Comparison of ENCODE assay signal across 17 mouse cellular contexts in the genomic region with DNA sequence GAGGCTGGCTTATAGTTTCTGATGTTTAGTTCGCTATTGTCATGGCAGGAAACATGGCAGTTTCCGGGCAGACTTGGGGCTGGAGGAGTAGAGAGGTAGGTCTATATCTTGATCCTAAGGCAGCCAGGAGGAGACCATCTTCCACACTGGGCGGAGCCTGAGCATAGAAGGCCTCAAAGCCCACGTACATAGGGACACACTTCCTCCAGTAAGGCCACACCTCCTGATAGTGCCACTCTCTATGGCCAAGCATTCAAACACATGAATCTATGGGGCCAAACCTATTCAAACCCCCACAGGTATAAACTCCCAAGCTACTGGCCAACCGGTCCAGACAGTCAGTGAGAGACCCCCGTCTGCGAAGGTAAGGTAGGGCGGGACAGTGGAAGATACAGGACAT. TPM values are rescaled to one million over a fixed set of nuclear protein-coding genes. Genes with fewer than 3 reads are reported as not detected.
DNase-seq lines count a peak whose midpoint lies in the region; ATAC-seq and TF ChIP-seq lines count a peak whose summit lies in the region.
"Had no signal": no experiment of that assay in that cellular context is flagged by ENCODE, and none has a peak within 500 bp of the region (broad histone marks: within the 10 kb centered on the region; RNA-seq: fewer than 3 reads in every experiment).

No protein-coding gene starts in this region.

- no peaks in the 10 kb centered on the region for H3K9me3 ChIP-seq in intestine, embryonic 14.5 days (ENCODE audit: control insufficient read depth, low read length)
- no peaks in the 10 kb centered on the region for H3K9me3 ChIP-seq in intestine, postnatal 0 days (ENCODE audit: control insufficient read depth)
- no peaks in the 10 kb centered on the region for H3K9me3 ChIP-seq in MEL (replicated peaks; ENCODE audit: insufficient read depth, low read length)
- no peaks in the 10 kb centered on the region for H3K9me3 ChIP-seq in stomach, postnatal 0 days (ENCODE audit: control insufficient read depth, low read length)
- H3K9me3 ChIP-seq: forebrain, embryonic 13.5 days; heart, embryonic 13.5 days; megakaryocyte, embryonic 14.5 days had no signal

- no peak for DNase-seq in intestine, embryonic 14.5 days (ENCODE audit: low spot score)
- peak; percentile 2 to 10 for DNase-seq in lung, postnatal 4 days
- DNase-seq in lung, postnatal 25 days (ENCODE audit: low spot score) = no peak
- DNase-seq in MEL (ENCODE audit: low read depth, low spot score) = peak; percentile 69
- DNase-seq in MEL-GATA-1-ER (ENCODE audit: extremely low read depth, low read depth) = peak; percentile 15
- DNase-seq in stomach, postnatal 0 days (ENCODE audit: low spot score) = no peak
- DNase-seq: gastrocnemius, postnatal 25 days; kidney, adult 11 months; layer of hippocampus, postnatal 36 days; left cerebral cortex, postnatal 4 days; lung, adult 2 months; right cerebral cortex, postnatal 4 days had no signal

- H3K36me3 ChIP-seq in intestine, embryonic 14.5 days (ENCODE audit: control insufficient read depth, insufficient read depth, low read length) = no peaks in the 10 kb centered on the region
- no peaks in the 10 kb centered on the region for H3K36me3 ChIP-seq in intestine, postnatal 0 days (ENCODE audit: control insufficient read depth, insufficient read depth)
- H3K36me3 ChIP-seq in MEL (ENCODE audit: control insufficient read depth in 1 of 2, insufficient read depth in 2 of 2, low read length in 2 of 2) = peaks cover 0 to 8% of the 10 kb centered on the region in 2 experiments; a peak in 1 of 4 replicates
- no peaks in the 10 kb centered on the region for H3K36me3 ChIP-seq in stomach, postnatal 0 days (ENCODE audit: control insufficient read depth, insufficient read depth, low read length)
- H3K36me3 ChIP-seq: heart, embryonic 13.5 days had no signal

- TF ChIP-seq RAD21 in MEL (IDR thresholded peaks at IDR 0.05; ENCODE audit: low read depth, low read length) = no peak

- ATAC-seq in intestine, embryonic 14.5 days (replicated peaks; ENCODE audit: low FRiP score, low TSS enrichment, low read depth) = 0 out of 2 replicates have a peak, but pooled peaks have one; percentile 36
- no peak for ATAC-seq in intestine, postnatal 0 days
- ATAC-seq in stomach, postnatal 0 days (ENCODE audit: low FRiP score, low TSS enrichment) = no peak
- ATAC-seq: forebrain, embryonic 13.5 days had no signal

- no peak overlapping the region for H3K4me2 ChIP-seq in intestine, embryonic 14.5 days (ENCODE audit: low read length)
- no peak overlapping the region for H3K4me2 ChIP-seq in intestine, postnatal 0 days (replicated peaks; ENCODE audit: low read depth)
- no peak overlapping the region for H3K4me2 ChIP-seq in stomach, postnatal 0 days (replicated peaks; ENCODE audit: low read depth)
- H3K4me2 ChIP-seq: forebrain, embryonic 13.5 days; heart, embryonic 13.5 days; liver, embryonic 11.5 days had no signal

- TF ChIP-seq POLR2A in MEL (IDR thresholded peaks at IDR 0.05; ENCODE audit: control insufficient read depth in 1 of 2, insufficient read depth in 1 of 2, low read depth in 1 of 2, low read length in 2 of 2, poor library complexity in 1 of 2) = no peak

- no peak for TF ChIP-seq CTCF in intestine, postnatal 0 days (IDR thresholded peaks at IDR 0.05; ENCODE audit: low read depth)
- TF ChIP-seq CTCF in MEL (IDR thresholded peaks at IDR 0.05 in 2 of 3, conservative IDR thresholded peaks at IDR 0.05 in 1 of 3; ENCODE audit: control insufficient read depth in 1 of 3, insufficient read depth in 1 of 3, low read depth in 2 of 3, low read length in 3 of 3, poor library complexity in 1 of 3, severe bottlenecking in 1 of 3) = no peak
- TF ChIP-seq CTCF in stomach, postnatal 0 days (IDR thresholded peaks at IDR 0.05; ENCODE audit: low read depth) = no peak

- H3K79me2 ChIP-seq in MEL (ENCODE audit: control insufficient read depth, insufficient read depth, low read length, poor library complexity) = no peaks in the 10 kb centered on the region

- no peak overlapping the region for H3K9ac ChIP-seq in intestine, embryonic 14.5 days (ENCODE audit: low read length)
- no peak overlapping the region for H3K9ac ChIP-seq in intestine, postnatal 0 days (ENCODE audit: low read depth, low read length)
- H3K9ac ChIP-seq in MEL (ENCODE audit: control insufficient read depth, low read depth, low read length, poor library complexity, severe bottlenecking) = peak overlapping the region; percentile 29; the same call in 1 of the 2 replicates
- H3K9ac ChIP-seq in stomach, postnatal 0 days (ENCODE audit: low read length) = no peak overlapping the region
- H3K9ac ChIP-seq: forebrain, embryonic 13.5 days; heart, embryonic 13.5 days had no signal

- H3K27me3 ChIP-seq in intestine, embryonic 14.5 days (replicated peaks; ENCODE audit: control insufficient read depth, insufficient read depth, low read length) = no peaks in the 10 kb centered on the region
- peaks cover 4% of the 10 kb centered on the region; the same call in 1 of the 2 replicates for H3K27me3 ChIP-seq in intestine, postnatal 0 days (replicated peaks; ENCODE audit: control insufficient read depth, insufficient read depth, low read length)
- no peaks in the 10 kb centered on the region for H3K27me3 ChIP-seq in MEL (ENCODE audit: control insufficient read depth in 1 of 2, insufficient read depth in 2 of 2, low read length in 2 of 2)
- H3K27me3 ChIP-seq in stomach, postnatal 0 days (ENCODE audit: control insufficient read depth, insufficient read depth, low read length) = no peaks in the 10 kb centered on the region
- H3K27me3 ChIP-seq: forebrain, embryonic 13.5 days had no signal

- H3K4me3 ChIP-seq in intestine, embryonic 14.5 days (ENCODE audit: low read depth, low read length) = no peak overlapping the region
- H3K4me3 ChIP-seq in intestine, postnatal 0 days (ENCODE audit: low read depth, low read length) = no peak overlapping the region
- no peak overlapping the region for H3K4me3 ChIP-seq in MEL (ENCODE audit: control insufficient read depth in 1 of 2, insufficient read depth in 1 of 2, low read depth in 2 of 2, low read length in 2 of 2)
- H3K4me3 ChIP-seq in stomach, postnatal 0 days (ENCODE audit: low read depth, low read length) = no peak overlapping the region
- H3K4me3 ChIP-seq: forebrain, embryonic 13.5 days; heart, embryonic 13.5 days; megakaryocyte, embryonic 14.5 days had no signal

- no peak for TF ChIP-seq EP300 in MEL (IDR thresholded peaks at IDR 0.05; ENCODE audit: low read depth in 1 of 2, low read length in 2 of 2)
- no peak for TF ChIP-seq EP300 in stomach, postnatal 0 days (optimal IDR thresholded peaks at IDR 0.05)

- 86% methylated on average over 8 of the region's 8 CpGs for WGBS in intestine, embryonic 14.5 days
- WGBS in intestine, postnatal 0 days = 82% methylated on average over 8 of the region's 8 CpGs
- WGBS in stomach, postnatal 0 days = 84% methylated on average over 8 of the region's 8 CpGs

- no peaks in the 10 kb centered on the region for H3K4me1 ChIP-seq in intestine, embryonic 14.5 days (replicated peaks; ENCODE audit: control insufficient read depth, insufficient read depth, low read length)
- no peaks in the 10 kb centered on the region for H3K4me1 ChIP-seq in intestine, postnatal 0 days (replicated peaks; ENCODE audit: control insufficient read depth, insufficient read depth, low read length)
- H3K4me1 ChIP-seq in MEL (ENCODE audit: control insufficient read depth in 1 of 2, insufficient read depth in 2 of 2, low read length in 2 of 2) = peaks cover 4 to 9% of the 10 kb centered on the region in 2 experiments
- H3K4me1 ChIP-seq in stomach, postnatal 0 days (replicated peaks; ENCODE audit: control insufficient read depth, insufficient read depth) = no peaks in the 10 kb centered on the region
- H3K4me1 ChIP-seq: forebrain, embryonic 13.5 days; heart, embryonic 13.5 days; megakaryocyte, embryonic 14.5 days had no signal

- no peak overlapping the region for H3K27ac ChIP-seq in intestine, embryonic 14.5 days (ENCODE audit: low read depth)
- no peak overlapping the region for H3K27ac ChIP-seq in intestine, postnatal 0 days (ENCODE audit: low read depth, low read length)
- peak overlapping the region; percentile 15; the same call in 1 of the 2 replicates for H3K27ac ChIP-seq in MEL (ENCODE audit: control insufficient read depth, low read depth, low read length)
- H3K27ac ChIP-seq in stomach, postnatal 0 days (replicated peaks) = no peak overlapping the region
- H3K27ac ChIP-seq: forebrain, embryonic 13.5 days; heart, embryonic 13.5 days had no signal

TF ChIP-seq in MEL, 35 proteins besides CTCF, POLR2A, EP300 and RAD21 (continues in another document):
- TF ChIP-seq ZKSCAN1 (IDR thresholded peaks at IDR 0.05; ENCODE audit: low read depth, low read length) (no peak), GATA1 (IDR thresholded peaks at IDR 0.05; ENCODE audit: low read depth, low read length) (no peak), UBTF (IDR thresholded peaks at IDR 0.05; ENCODE audit: borderline replicate concordance, insufficient read depth, low read depth, low read length) (no peak), USF2 (IDR thresholded peaks at IDR 0.05; ENCODE audit: borderline replicate concordance in 1 of 2, insufficient read depth in 1 of 2, low read depth in 1 of 2, low read length in 2 of 2) (no peak), SMC3 (IDR thresholded peaks at IDR 0.05; ENCODE audit: low read depth, low read length) (no peak), BHLHE40 (IDR thresholded peaks at IDR 0.05; ENCODE audit: borderline replicate concordance, low read depth, low read length) (no peak), MXI1 (IDR thresholded peaks at IDR 0.05; ENCODE audit: low read depth, low read length) (no peak), TBP (IDR thresholded peaks at IDR 0.05; ENCODE audit: low read depth, low read length) (no peak), ELF1 (IDR thresholded peaks at IDR 0.05; ENCODE audit: low read depth, low read length) (no peak), ZNF384 (IDR thresholded peaks at IDR 0.05; ENCODE audit: low read depth, low read length) (no peak)

RNA-seq across cellular contexts. Expression of a gene that starts 35.6 kb away (rescaled TPM):
- 113 and 122 TPM in 2 replicates for polyA plus RNA-seq in intestine, embryonic 14.5 days (2014; fragmentation: Nextera tagmentation; extraction: Ambion mirVana)
- polyA plus RNA-seq in intestine, postnatal 0 days (2015; fragmentation: Nextera tagmentation; extraction: Ambion mirVana) = 108 and 111 TPM in 2 replicates
- total RNA-seq in MEL (2012; rRNA removed) = 21.8 and 31.1 TPM in 2 replicates
- 10 to 100 TPM in 1 of 2 experiments, not detected in 1; 26.6 TPM for polyA plus RNA-seq in MEL (2012; ENCODE audit: insufficient read depth in 1 of 2, insufficient read length in 2 of 2, low read depth in 1 of 2, low replicate concordance in 2 of 2, missing spikeins in 1 of 2)
- 69.3 and 73.3 TPM in 2 replicates for polyA plus RNA-seq in stomach, postnatal 0 days (2015; fragmentation: Nextera tagmentation; extraction: Ambion mirVana)

RNA-seq across cellular contexts. Expression of a gene that starts 55.9 kb away (rescaled TPM):
- 23.4 and 26.1 TPM in 2 replicates for polyA plus RNA-seq in intestine, embryonic 14.5 days (2014; fragmentation: Nextera tagmentation; extraction: Ambion mirVana)
- 16.3 and 17.2 TPM in 2 replicates for polyA plus RNA-seq in intestine, postnatal 0 days (2015; fragmentation: Nextera tagmentation; extraction: Ambion mirVana)
- total RNA-seq in MEL (2012; rRNA removed) = 15.3 and 16.2 TPM in 2 replicates
- 10 to 100 TPM in 1 of 2 experiments, not detected in 1; 35.5 TPM for polyA plus RNA-seq in MEL (2012; ENCODE audit: insufficient read depth in 1 of 2, insufficient read length in 2 of 2, low read depth in 1 of 2, low replicate concordance in 2 of 2, missing spikeins in 1 of 2)
- 24.0 and 27.7 TPM in 2 replicates for polyA plus RNA-seq in stomach, postnatal 0 days (2015; fragmentation: Nextera tagmentation; extraction: Ambion mirVana)

Comparison
In these comparisons a context has a peak if more than half of its experiments do, and no peak if none do; other contexts are left out.
1. DNase-seq: peak in lung, postnatal 4 days (2 of 2), MEL (single experiment) and MEL-GATA-1-ER (single experiment); none in intestine, embryonic 14.5 days (single experiment), lung, postnatal 25 days (single experiment) and stomach, postnatal 0 days (single experiment).